In genomic region chrX:96096513-96097210, GRCm38 (mm10) we compare ENCODE assay signal across 8 mouse cellular contexts. TPM values are rescaled to one million over a fixed set of nuclear protein-coding genes. Genes with fewer than 3 reads are reported as not detected.
DNase-seq lines count a peak whose midpoint lies in the region; ATAC-seq and TF ChIP-seq lines count a peak whose summit lies in the region.

No protein-coding gene starts in this region.

- peak overlapping the region; percentile 67 for H3K4me2 ChIP-seq in intestine, postnatal 0 days (replicated peaks; ENCODE audit: low read depth)
- peak overlapping the region; percentile 58 for H3K4me2 ChIP-seq in lung, embryonic 15.5 days
- H3K4me2 ChIP-seq in neural tube, embryonic 15.5 days, result peak overlapping the region; percentile 71

- H3K27me3 ChIP-seq in intestine, postnatal 0 days (replicated peaks; ENCODE audit: control insufficient read depth, insufficient read depth, low read length), result no peaks in the 10 kb centered on the region
- no peaks in the 10 kb centered on the region for H3K27me3 ChIP-seq in lung, embryonic 15.5 days
- no peaks in the 10 kb centered on the region for H3K27me3 ChIP-seq in neural tube, embryonic 15.5 days (replicated peaks)

- peak overlapping the region; percentile 100 for H3K27ac ChIP-seq in brown adipose tissue, adult 24 weeks (replicated peaks; ENCODE audit: low read depth, low read length)
- no peak overlapping the region for H3K27ac ChIP-seq in intestine, postnatal 0 days (ENCODE audit: low read depth, low read length)
- H3K27ac ChIP-seq in lung, embryonic 15.5 days, result peak overlapping the region; percentile 82
- peak overlapping the region; percentile 48; the same call in 1 of the 2 replicates for H3K27ac ChIP-seq in neural tube, embryonic 15.5 days (replicated peaks)

- peak; percentile 59 for DNase-seq in MN1 (ENCODE audit: low spot score)
- no peak for DNase-seq in layer of hippocampus, postnatal 10 days (ENCODE audit: low spot score in 2 of 2)

- no peaks in the 10 kb centered on the region for H3K9me3 ChIP-seq in intestine, postnatal 0 days (ENCODE audit: control insufficient read depth)
- H3K9me3 ChIP-seq in lung, embryonic 15.5 days, result no peaks in the 10 kb centered on the region
- H3K9me3 ChIP-seq in neural tube, embryonic 15.5 days (replicated peaks), result no peaks in the 10 kb centered on the region

- H3K36me3 ChIP-seq in intestine, postnatal 0 days (ENCODE audit: control insufficient read depth, insufficient read depth), result no peaks in the 10 kb centered on the region
- no peaks in the 10 kb centered on the region for H3K36me3 ChIP-seq in lung, embryonic 15.5 days
- no peaks in the 10 kb centered on the region for H3K36me3 ChIP-seq in neural tube, embryonic 15.5 days

- WGBS in intestine, postnatal 0 days, result 30% methylated on average over 15 of the region's 15 CpGs
- 19% methylated on average over 15 of the region's 15 CpGs for WGBS in lung, embryonic 15.5 days
- WGBS in neural tube, embryonic 15.5 days, result 29% methylated on average over 15 of the region's 15 CpGs

- peak overlapping the region; percentile 100 for H3K4me3 ChIP-seq in brown adipose tissue, adult 24 weeks (ENCODE audit: insufficient read depth, low read depth, low read length)
- peak overlapping the region; percentile 44 for H3K4me3 ChIP-seq in intestine, postnatal 0 days (ENCODE audit: low read depth, low read length)
- H3K4me3 ChIP-seq in lung, embryonic 15.5 days, result peak overlapping the region; percentile 64
- peak overlapping the region; percentile 44 for H3K4me3 ChIP-seq in neural tube, embryonic 15.5 days (replicated peaks)

- H3K9ac ChIP-seq in intestine, postnatal 0 days (ENCODE audit: low read depth, low read length), result 0 out of 2 replicates have a peak overlapping the region, but pooled peaks have one; percentile 31
- H3K9ac ChIP-seq in lung, embryonic 15.5 days, result peak overlapping the region; percentile 65
- H3K9ac ChIP-seq in neural tube, embryonic 15.5 days (replicated peaks), result 0 out of 2 replicates have a peak overlapping the region, but pooled peaks have one; percentile 20

- no peak for TF ChIP-seq CTCF in intestine, postnatal 0 days (IDR thresholded peaks at IDR 0.05; ENCODE audit: low read depth)

- ATAC-seq in granulocyte monocyte progenitor cell, adult 5-6 weeks (replicated peaks; ENCODE audit: poor library complexity, severe bottlenecking), result peak; percentile 60
- no peak for ATAC-seq in intestine, postnatal 0 days
- peak; percentile 23; the same call in 1 of the 2 replicates for ATAC-seq in lung, embryonic 15.5 days (ENCODE audit: borderline replicate concordance, extremely low read depth, low FRiP score, low TSS enrichment)
- peak; percentile 41; the same call in 1 of the 2 replicates for ATAC-seq in neural tube, embryonic 15.5 days (ENCODE audit: low FRiP score)
- no peak for ATAC-seq in frontal cortex, adult (ENCODE audit: low TSS enrichment)

- H3K4me1 ChIP-seq in brown adipose tissue, adult 24 weeks (ENCODE audit: control insufficient read depth, insufficient read depth, insufficient read length, low read length), result peaks cover 12% of the 10 kb centered on the region; the same call in 1 of the 2 replicates
- no peaks in the 10 kb centered on the region for H3K4me1 ChIP-seq in intestine, postnatal 0 days (replicated peaks; ENCODE audit: control insufficient read depth, insufficient read depth, low read length)
- H3K4me1 ChIP-seq in lung, embryonic 15.5 days, result no peaks in the 10 kb centered on the region
- H3K4me1 ChIP-seq in neural tube, embryonic 15.5 days, result no peaks in the 10 kb centered on the region

RNA-seq across cellular contexts. Expression of gene Msn, which starts 0.8 kb away (rescaled TPM):
- 82.7 and 102 TPM in 2 replicates for polyA plus RNA-seq in brown adipose tissue, adult 24 weeks (2012; ENCODE audit: insufficient read depth, insufficient read length, missing spikeins)
- total RNA-seq in granulocyte monocyte progenitor cell, adult 5-6 weeks (2014; fragmentation: Nextera tagmentation), result 206 and 211 TPM in 2 replicates
- 97.2 and 97.8 TPM in 2 replicates for total RNA-seq in granulocyte monocyte progenitor cell, adult 5-6 weeks (2017)
- 34.2 and 35.9 TPM in 2 replicates for polyA plus RNA-seq in intestine, postnatal 0 days (2015; fragmentation: Nextera tagmentation; extraction: Ambion mirVana)
- polyA plus RNA-seq in lung, embryonic 15.5 days (2015; fragmentation: Nextera tagmentation; extraction: Ambion mirVana), result 182 and 194 TPM in 2 replicates
- polyA plus RNA-seq in neural tube, embryonic 15.5 days (2015; fragmentation: Nextera tagmentation; extraction: Ambion mirVana), result 39.5 and 66.4 TPM in 2 replicates
- total RNA-seq in layer of hippocampus, postnatal 10 days (2021), result 10 to 100 TPM; 27.3 to 30.4 TPM

Comparison
In these comparisons a context has a peak if more than half of its experiments do, and no peak if none do; other contexts are left out.
1. H3K4me3 ChIP-seq: peak in every context shown above with its lines; median percentile 100 in brown adipose tissue, adult 24 weeks; 64 in lung, embryonic 15.5 days; 44 in intestine, postnatal 0 days; 44 in neural tube, embryonic 15.5 days.
2. ATAC-seq: peak in granulocyte monocyte progenitor cell, adult 5-6 weeks (single experiment), lung, embryonic 15.5 days (single experiment) and neural tube, embryonic 15.5 days (single experiment); none in intestine, postnatal 0 days (single experiment) and frontal cortex, adult (single experiment).
3. Peak in every context shown above with its lines, with median percentiles within 50 percentile points of each other: H3K4me2 ChIP-seq and H3K9ac ChIP-seq.